Mouse (Mus musculus): Measurements from ENCODE around the gene Rogdi. TPM values are rescaled to one million over a fixed set of nuclear protein-coding genes. Genes with fewer than 3 reads are reported as not detected.

The Rogdi gene
- polyA plus RNA-seq, 1 experiment from 2014 or later, result 50.1 TPM

DNA sequence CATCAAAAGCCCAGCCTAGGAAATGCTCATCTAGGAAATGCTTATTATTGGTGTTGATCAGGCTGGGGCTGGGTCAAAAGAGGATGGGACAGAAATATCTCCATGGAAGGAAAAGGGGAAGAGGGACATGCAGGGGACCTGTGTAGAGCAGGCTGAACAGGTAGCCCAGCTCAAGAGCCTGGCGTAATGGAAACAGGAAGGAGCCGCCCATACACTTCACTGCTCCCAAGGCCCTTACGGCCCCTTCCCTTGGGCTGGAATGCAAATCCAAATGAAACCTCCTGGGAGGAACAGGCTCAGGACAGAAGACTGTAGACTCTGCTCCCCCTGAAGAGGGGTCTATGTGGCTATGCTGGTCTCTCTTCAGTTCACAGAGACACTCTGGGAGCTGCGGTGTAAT lies 1.2 kb upstream of the Rogdi start:
- no peak for ATAC-seq (ENCODE audit: extremely low read depth, insufficient number of reproducible peaks, low FRiP score, low TSS enrichment)
- H3K9me3 ChIP-seq, result no peaks in the 10 kb centered on the region
- no peak overlapping the region for H3K27ac ChIP-seq (replicated peaks)
- 84% methylated on average over 4 of the region's 4 CpGs for WGBS
- no peaks in the 10 kb centered on the region for H3K27me3 ChIP-seq (replicated peaks)
- H3K4me1 ChIP-seq, result peaks cover 13% of the 10 kb centered on the region
- H3K4me2 ChIP-seq, result no peak overlapping the region
- no peak overlapping the region for H3K4me3 ChIP-seq
- peaks cover 60% of the 10 kb centered on the region for H3K36me3 ChIP-seq
- H3K9ac ChIP-seq, result no peak overlapping the region

DNA sequence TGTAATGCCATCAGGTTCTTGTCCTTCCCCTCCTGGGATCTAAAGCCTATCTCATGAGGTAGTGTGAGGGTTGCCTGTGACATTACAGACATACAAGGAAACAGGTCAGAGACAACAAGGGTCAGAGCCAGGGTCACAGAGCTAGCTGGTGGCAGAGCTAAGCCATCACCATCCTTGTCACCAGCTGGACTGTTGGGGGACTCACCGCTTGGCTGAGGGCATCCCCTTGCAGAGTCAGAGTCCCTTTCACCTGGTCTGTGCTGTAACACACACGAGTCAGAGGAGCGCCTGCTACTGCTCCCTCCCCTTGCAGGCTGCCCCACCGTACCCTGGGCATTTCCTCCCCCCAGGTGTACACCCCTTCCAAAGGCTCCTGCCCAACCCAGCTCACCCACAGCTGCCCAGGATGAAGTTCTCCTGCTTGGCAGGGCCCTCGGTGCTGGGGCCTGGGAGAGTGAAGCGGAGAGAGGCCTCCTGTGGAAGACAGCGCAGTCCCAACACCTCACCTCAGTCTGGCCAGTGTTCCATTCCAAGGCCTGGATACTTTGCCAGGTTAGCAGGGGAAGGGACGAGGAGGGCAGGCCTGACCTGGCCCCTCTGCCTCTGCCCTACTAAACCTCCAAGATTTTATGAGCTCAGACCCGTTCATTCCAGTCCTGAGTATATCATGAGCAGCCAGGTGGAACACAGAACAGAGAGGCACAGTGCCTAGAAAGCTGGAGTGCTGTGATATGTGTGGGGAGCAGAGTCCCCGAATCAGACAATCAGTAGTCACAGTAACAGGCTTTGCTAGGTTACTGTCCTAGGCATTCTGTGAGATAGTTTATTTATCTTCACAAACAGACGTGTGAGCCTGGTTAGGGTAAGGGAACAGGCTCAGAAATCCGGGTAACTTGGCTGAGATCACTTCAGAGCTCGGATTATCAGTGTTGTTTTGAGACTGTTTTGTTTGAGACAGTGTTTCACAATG lies 1.0 kb downstream of the Rogdi start:
- Histone ChIP-seq H3K9ac (peak overlapping the region; percentile 83), H3K4me1 (peaks cover 19% of the 10 kb centered on the region), H3K9me3 (no peaks in the 10 kb centered on the region), H3K36me3 (peaks cover 47% of the 10 kb centered on the region), H3K4me3 (peak overlapping the region; percentile 72), H3K27me3 (replicated peaks) (no peaks in the 10 kb centered on the region), H3K4me2 (peak overlapping the region; percentile 86), H3K27ac (replicated peaks) (no peak overlapping the region; the same call in 1 of the 2 replicates)
- no peak for ATAC-seq (ENCODE audit: extremely low read depth, insufficient number of reproducible peaks, low FRiP score, low TSS enrichment)
- 51% methylated on average over 13 of the region's 13 CpGs for WGBS

DNA sequence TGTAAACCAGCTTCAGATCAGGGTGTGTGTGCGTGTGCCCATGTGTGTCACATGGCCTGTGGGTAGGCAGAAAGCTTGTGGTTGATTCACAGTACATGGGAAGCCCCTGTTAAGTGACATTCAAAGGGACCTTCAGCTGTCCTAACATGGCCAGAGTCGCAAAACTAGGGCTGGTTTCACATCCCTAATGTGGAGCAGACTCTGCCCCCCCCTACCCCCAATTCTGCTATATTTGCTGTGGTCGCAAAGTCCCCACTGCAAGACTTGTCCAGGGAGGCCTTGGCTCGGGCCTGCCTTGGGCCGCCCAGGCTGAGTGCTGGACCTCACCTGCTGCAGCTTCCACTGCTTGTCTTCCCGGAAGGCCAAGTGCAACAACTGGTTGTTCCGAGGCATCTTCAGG lies 2.1 kb downstream of the Rogdi start:
- H3K9me3 ChIP-seq, result no peaks in the 10 kb centered on the region
- H3K4me3 ChIP-seq, result no peak overlapping the region
- H3K4me1 ChIP-seq, result peaks cover 27% of the 10 kb centered on the region
- WGBS, result 86% methylated on average over 7 of the region's 7 CpGs
- no peaks in the 10 kb centered on the region for H3K27me3 ChIP-seq (replicated peaks)
- H3K27ac ChIP-seq (replicated peaks), result no peak overlapping the region
- ATAC-seq (ENCODE audit: extremely low read depth, insufficient number of reproducible peaks, low FRiP score, low TSS enrichment), result no peak
- no peak overlapping the region for H3K9ac ChIP-seq
- peaks cover 37% of the 10 kb centered on the region for H3K36me3 ChIP-seq
- H3K4me2 ChIP-seq, result no peak overlapping the region

DNA sequence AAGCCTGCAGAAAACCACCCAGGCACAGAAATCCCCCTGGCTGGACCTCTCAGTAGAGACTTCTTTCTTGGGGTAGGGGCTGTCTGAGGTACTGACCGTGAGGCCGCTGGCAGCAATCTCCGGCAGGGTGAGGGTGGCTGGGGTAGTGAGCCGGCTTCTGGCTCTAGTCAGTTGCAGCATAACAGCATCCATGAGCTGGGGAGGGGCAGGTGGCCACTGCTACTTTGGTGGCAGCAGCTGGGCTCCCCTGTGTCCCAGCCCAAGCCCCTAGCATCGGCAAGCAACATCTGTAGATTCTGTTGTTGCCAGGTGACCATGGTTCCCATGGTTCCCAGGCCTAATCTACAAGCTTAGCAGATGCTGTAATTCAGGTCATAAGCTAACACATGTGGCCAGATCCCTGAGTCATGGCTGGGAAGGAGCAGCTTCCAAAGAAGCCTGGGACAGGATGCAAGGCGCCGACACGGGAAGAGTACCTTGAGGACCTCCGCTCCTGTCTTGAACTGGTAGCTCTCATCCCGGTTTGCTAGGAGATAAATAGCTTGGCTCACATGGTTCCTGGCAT lies 2.9 kb downstream of the Rogdi start:
- no peaks in the 10 kb centered on the region for H3K27me3 ChIP-seq (replicated peaks)

DNA sequence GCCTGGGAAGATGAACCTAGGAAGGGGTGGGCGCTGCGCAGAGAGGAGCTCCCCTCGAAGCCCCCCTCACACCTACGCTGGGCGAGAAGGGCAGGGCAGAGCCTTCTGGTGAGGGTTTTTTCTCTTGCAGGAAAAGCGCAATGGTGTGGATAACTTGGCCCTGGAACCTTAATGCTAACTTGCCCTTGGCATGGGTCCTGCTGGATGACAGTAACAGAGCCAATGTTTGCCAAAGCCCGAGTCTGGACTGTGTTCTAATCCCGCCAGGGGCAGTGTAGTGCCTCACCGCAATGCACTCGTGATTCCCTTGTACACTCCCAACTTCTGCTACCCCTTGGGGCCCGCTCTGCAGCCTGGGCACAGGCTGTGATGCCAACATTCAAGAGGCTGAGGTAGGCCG lies 5.3 kb downstream of the Rogdi start:
- H3K27ac ChIP-seq (replicated peaks), result no peak overlapping the region
- H3K4me1 ChIP-seq, result peaks cover 27% of the 10 kb centered on the region
- H3K4me2 ChIP-seq, result no peak overlapping the region
- 81% methylated on average over 12 of the region's 12 CpGs for WGBS
- no peak for ATAC-seq (ENCODE audit: extremely low read depth, insufficient number of reproducible peaks, low FRiP score, low TSS enrichment)
- no peaks in the 10 kb centered on the region for H3K9me3 ChIP-seq
- H3K4me3 ChIP-seq, result no peak overlapping the region
- H3K27me3 ChIP-seq (replicated peaks), result no peaks in the 10 kb centered on the region
- H3K9ac ChIP-seq, result no peak overlapping the region
- peaks cover 16% of the 10 kb centered on the region; the same call in 1 of the 2 replicates for H3K36me3 ChIP-seq

More for the DNA sequence above, 2.9 kb downstream of the Rogdi start:
- Histone ChIP-seq H3K4me2 (no peak overlapping the region), H3K9me3 (no peaks in the 10 kb centered on the region), H3K27ac (replicated peaks) (no peak overlapping the region), H3K4me3 (no peak overlapping the region), H3K4me1 (peaks cover 27% of the 10 kb centered on the region), H3K36me3 (peaks cover 28% of the 10 kb centered on the region), H3K9ac (no peak overlapping the region)
- ATAC-seq (ENCODE audit: extremely low read depth, insufficient number of reproducible peaks, low FRiP score, low TSS enrichment), result no peak
- WGBS, result 84% methylated on average over 10 of the region's 10 CpGs

DNA sequence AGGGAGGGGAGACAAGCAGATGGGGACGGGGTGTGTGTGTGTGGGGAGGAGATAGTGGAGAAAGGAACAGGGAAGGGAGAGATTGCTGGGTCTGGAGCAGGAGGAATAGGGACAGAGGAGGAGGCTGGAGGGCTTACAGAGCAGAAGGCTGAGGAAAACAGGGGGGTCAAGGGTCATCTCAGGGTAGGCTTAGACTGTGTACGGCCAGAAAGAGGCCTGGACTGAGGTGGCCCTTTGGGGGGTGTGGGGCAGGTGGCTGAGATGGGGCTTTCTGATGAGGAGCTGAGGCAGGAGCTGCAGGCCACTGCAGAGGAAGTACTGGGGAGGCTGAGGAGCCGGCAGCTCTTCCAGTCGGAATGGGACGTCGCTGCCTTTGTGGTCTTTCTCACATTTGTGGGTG lies 5.9 kb downstream of the Rogdi start:
- ATAC-seq (ENCODE audit: extremely low read depth, insufficient number of reproducible peaks, low FRiP score, low TSS enrichment), result no peak
- Histone ChIP-seq H3K27ac (replicated peaks) (no peak overlapping the region), H3K9me3 (no peaks in the 10 kb centered on the region), H3K4me2 (0 out of 2 replicates have a peak overlapping the region, but pooled peaks have one; percentile 16), H3K9ac (0 out of 2 replicates have a peak overlapping the region, but pooled peaks have one; percentile 2), H3K4me1 (peaks cover 22% of the 10 kb centered on the region), H3K27me3 (replicated peaks) (no peaks in the 10 kb centered on the region), H3K36me3 (peaks cover 16% of the 10 kb centered on the region; the same call in 1 of the 2 replicates), H3K4me3 (no peak overlapping the region)
- WGBS, result 35% methylated on average over 6 of the region's 6 CpGs

DNA sequence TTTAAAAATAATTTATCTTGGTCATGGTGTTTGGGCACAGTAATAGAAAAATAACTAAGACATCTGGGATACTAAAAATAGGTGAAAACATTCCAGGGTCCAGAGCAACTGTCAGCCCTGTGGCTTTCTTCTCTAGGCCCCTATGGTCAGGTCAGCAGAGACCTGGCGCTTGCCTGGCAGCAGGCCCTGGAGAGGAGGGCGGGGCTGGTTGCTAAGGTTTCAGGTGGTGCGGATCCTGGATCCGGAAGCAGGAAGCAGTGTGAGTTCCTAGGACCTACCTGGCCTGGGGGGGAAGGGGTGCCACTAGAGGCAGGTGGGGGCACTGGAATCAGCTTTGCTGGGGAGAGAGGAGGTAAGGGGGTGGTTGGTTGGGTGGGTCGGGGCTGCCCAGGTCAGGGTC lies 6.3 kb downstream of the Rogdi start, which contains the start of gene Smim22:
Gene Smim22 (plus strand): TSS at position 222 of the 400 bp plus-strand sequence.
- H3K27ac ChIP-seq (replicated peaks), result no peak within 1 kb of the TSS
- WGBS, result 31% methylated on average over 5 of the region's 5 CpGs
- H3K27me3 ChIP-seq (replicated peaks), result no peaks in the 10 kb centered on the region
- no peak within 1 kb of the TSS for H3K4me3 ChIP-seq
- peaks cover 16% of the 10 kb centered on the region; the same call in 1 of the 2 replicates for H3K36me3 ChIP-seq
- 0 out of 2 replicates have a peak within 1 kb of the TSS, but pooled peaks have one; percentile 2 for H3K9ac ChIP-seq
- H3K4me1 ChIP-seq, result peaks cover 18% of the 10 kb centered on the region
- H3K9me3 ChIP-seq, result no peaks in the 10 kb centered on the region
- 0 out of 2 replicates have a peak within 1 kb of the TSS, but pooled peaks have one; percentile 16 for H3K4me2 ChIP-seq
- ATAC-seq (ENCODE audit: extremely low read depth, insufficient number of reproducible peaks, low FRiP score, low TSS enrichment), result no peak

DNA sequence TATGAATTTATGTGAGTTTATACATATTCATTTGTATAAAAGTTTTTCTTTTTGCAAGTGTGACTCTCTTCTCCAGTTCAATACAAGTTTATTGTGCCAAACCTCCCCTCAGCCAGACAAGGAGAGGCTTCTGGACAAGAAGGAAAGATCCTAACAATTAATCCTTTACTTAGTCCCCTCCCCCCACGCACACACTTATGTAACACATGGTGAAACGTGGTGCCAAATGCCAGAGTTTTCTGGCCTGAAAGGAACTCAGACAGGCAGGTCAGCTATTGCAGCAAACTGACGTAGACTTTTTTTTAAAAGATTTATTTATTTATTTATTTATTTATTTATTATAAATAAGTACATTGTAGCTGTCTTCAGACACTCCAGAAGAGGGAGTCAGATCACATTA lies 12.7 kb downstream of the Rogdi start:
- no peaks in the 10 kb centered on the region for H3K27me3 ChIP-seq (replicated peaks)
- 67% methylated on average over 3 of the region's 3 CpGs for WGBS

DNA sequence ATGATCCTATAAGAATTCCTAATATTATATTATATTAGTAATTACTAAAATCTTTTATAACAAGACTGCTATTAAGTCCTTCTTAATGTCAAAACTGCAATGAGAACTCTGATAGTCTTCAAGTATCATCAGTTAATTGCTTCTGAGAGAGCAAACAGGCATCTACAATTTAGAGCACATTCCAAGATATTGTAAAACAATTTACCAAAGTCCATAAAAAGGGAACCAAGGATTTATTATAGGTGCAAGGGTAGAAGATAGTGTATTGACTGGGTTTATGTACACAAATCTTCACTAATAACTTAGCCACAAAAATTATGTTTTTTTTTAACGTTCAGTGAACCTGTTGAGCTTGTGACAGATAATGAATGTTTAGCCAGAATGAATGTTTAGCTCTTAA lies 14.4 kb downstream of the Rogdi start:
- ATAC-seq (ENCODE audit: extremely low read depth, insufficient number of reproducible peaks, low FRiP score, low TSS enrichment), result no peak
- Histone ChIP-seq H3K9ac (no peak overlapping the region), H3K27me3 (replicated peaks) (no peaks in the 10 kb centered on the region), H3K4me2 (no peak overlapping the region), H3K36me3 (no peaks in the 10 kb centered on the region), H3K4me1 (peaks cover 8% of the 10 kb centered on the region), H3K9me3 (no peaks in the 10 kb centered on the region), H3K27ac (replicated peaks) (no peak overlapping the region), H3K4me3 (no peak overlapping the region)
- WGBS, result 77% methylated on average over 1 of the region's 1 CpGs

More for the DNA sequence above, 12.7 kb downstream of the Rogdi start:
- H3K36me3 ChIP-seq, result no peaks in the 10 kb centered on the region
- no peaks in the 10 kb centered on the region for H3K9me3 ChIP-seq
- no peak overlapping the region for H3K4me3 ChIP-seq
- peaks cover 8% of the 10 kb centered on the region for H3K4me1 ChIP-seq
- ATAC-seq (ENCODE audit: extremely low read depth, insufficient number of reproducible peaks, low FRiP score, low TSS enrichment), result no peak
- H3K9ac ChIP-seq, result no peak overlapping the region
- H3K27ac ChIP-seq (replicated peaks), result no peak overlapping the region
- H3K4me2 ChIP-seq, result no peak overlapping the region

DNA sequence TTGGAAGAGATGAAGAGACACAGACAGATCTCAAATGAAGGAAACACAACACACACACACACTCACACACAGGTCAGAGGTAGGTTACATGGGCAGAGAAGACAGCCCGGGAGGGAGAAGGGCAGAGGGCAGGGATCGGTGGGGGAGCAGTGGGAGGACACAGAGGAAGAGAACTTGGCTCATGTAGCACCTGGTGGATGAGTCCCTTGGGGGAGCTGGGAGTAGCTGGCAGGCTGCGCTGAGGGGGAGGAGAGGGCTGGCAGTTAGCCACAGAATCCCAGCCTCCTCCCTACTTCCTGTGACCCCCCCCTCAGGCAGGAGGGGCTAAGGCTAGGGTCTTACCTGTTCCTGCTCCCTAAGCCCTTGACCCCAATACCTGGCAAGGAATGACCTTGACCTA lies 15.8 kb downstream of the Rogdi start, which contains the start of gene Sept12:
Gene Sept12 (minus strand): TSS at position 300 of the 400 bp plus-strand sequence.
- Histone ChIP-seq H3K9me3 (no peaks in the 10 kb centered on the region), H3K9ac (no peak within 1 kb of the TSS), H3K27ac (replicated peaks) (no peak within 1 kb of the TSS), H3K27me3 (replicated peaks) (no peaks in the 10 kb centered on the region), H3K4me2 (no peak within 1 kb of the TSS), H3K4me3 (no peak within 1 kb of the TSS), H3K36me3 (no peaks in the 10 kb centered on the region), H3K4me1 (peaks cover 8% of the 10 kb centered on the region)
- ATAC-seq (ENCODE audit: extremely low read depth, insufficient number of reproducible peaks, low FRiP score, low TSS enrichment), result no peak
- WGBS, result 37% methylated on average over 3 of the region's 3 CpGs

DNA sequence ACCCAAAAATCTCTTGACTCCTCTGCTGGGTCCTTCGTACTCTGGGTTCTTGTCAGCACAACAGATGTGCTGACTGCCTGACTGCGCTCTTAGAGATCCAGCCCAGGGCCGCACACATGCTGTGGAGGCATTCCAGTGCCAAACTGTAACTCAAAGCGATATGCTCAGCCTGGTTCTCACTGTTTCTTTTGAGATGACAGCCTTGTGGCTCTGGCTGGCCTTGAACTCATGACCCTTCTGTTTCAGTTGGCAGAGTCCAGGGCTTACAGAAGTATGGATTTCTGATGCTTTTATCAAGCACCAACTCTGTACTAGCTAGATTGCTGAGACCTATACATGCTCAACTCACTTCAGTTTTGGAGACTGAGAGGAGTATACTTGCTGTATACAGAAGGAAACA lies 20.1 kb downstream of the Rogdi start:
- H3K27ac ChIP-seq (replicated peaks), result no peak overlapping the region
- H3K36me3 ChIP-seq, result no peaks in the 10 kb centered on the region
- H3K4me3 ChIP-seq, result no peak overlapping the region
- peaks cover 8% of the 10 kb centered on the region for H3K4me1 ChIP-seq
- ATAC-seq (ENCODE audit: extremely low read depth, insufficient number of reproducible peaks, low FRiP score, low TSS enrichment), result no peak
- H3K27me3 ChIP-seq (replicated peaks), result no peaks in the 10 kb centered on the region
- 79% methylated on average over 4 of the region's 4 CpGs for WGBS
- no peaks in the 10 kb centered on the region for H3K9me3 ChIP-seq
- no peak overlapping the region for H3K9ac ChIP-seq
- no peak overlapping the region for H3K4me2 ChIP-seq

All from heart, embryonic 13.5 days (tissue).